Mouse (Mus musculus) heart, postnatal 4 days (tissue): Measurements from ENCODE around the gene Ttc17. TPM values are rescaled to one million over a fixed set of nuclear protein-coding genes. Genes with fewer than 3 reads are reported as not detected.

Experiments
- DNase-seq: peaks from one replicate; pipeline ENCODE4 v3.0.0; 2021
- total RNA-seq, 2 experiments: library from RNA; stranded (reverse); gene quantifications; 2 replicates each; pipeline ENCODE4 v1.2.3; 2021

Ttc17 gene
- total RNA-seq, 2 experiments from 2014 or later: 28.3 to 29.2 TPM

DNA sequence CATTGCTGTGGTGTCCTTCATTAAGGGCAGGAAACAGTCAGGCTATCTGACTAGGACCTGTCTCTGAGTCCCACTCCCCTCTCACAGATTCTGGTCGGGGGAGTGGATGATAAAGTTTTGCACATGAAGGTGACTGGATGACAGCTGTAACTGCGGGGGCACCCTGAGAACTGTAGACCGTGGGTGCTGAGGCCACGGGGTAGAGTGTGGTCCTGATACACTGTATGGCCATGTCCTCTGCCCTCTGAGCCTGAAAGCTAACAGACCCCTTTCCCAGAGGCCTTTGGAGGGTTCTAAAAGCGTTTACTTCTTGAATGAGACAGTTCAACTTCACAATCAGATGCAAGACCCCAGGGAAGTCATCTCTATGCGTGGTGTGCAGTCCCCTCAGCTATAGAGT lies 116.8 kb downstream of the Ttc17 start:
- DNase-seq: no peak

DNA sequence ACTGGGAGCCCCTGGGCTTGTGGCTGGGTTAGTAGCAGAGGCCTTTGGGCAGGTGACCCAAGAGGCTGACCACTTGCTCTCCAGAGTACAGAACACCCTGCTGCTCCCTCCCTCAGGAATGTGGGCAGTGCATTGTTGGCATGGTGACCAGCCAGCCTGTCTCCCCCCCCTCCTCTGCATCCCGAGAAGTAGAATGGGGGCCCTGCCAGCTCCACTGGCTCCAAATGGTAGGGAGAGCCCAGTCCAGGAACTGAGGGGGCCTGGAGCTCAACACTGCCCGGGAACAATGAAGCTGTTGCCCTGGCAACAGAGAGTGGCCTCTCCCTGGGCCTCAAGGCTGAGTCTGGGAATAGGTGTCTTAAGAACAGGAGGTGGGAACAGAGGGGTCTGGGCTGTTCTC lies 117.3 kb downstream of the Ttc17 start:
- DNase-seq: peak; percentile 56

GRCm38 (mm10) chr2:94288086-94288485 lies 118.4 kb downstream of the Ttc17 start:
- DNase-seq: no peak

- no peak for DNase-seq
Measured at GRCm38 (mm10) chr2:94287435-94287834, 119.1 kb downstream of the Ttc17 start.

GRCm38 (mm10) chr2:94283526-94283925 lies 123.0 kb downstream of the Ttc17 start:
- DNase-seq: peak; percentile 51

GRCm38 (mm10) chr2:94279596-94279995 lies 126.9 kb downstream of the Ttc17 start:
- DNase-seq: no peak

- DNase-seq: no peak
Measured at GRCm38 (mm10) chr2:94276103-94276502, 130.4 kb downstream of the Ttc17 start.

- no peak for DNase-seq
Measured at GRCm38 (mm10) chr2:94275658-94276057, 130.8 kb downstream of the Ttc17 start.

GRCm38 (mm10) chr2:94273154-94274021 lies 133.1 kb downstream of the Ttc17 start:
- peak; percentile 82 for DNase-seq

DNA sequence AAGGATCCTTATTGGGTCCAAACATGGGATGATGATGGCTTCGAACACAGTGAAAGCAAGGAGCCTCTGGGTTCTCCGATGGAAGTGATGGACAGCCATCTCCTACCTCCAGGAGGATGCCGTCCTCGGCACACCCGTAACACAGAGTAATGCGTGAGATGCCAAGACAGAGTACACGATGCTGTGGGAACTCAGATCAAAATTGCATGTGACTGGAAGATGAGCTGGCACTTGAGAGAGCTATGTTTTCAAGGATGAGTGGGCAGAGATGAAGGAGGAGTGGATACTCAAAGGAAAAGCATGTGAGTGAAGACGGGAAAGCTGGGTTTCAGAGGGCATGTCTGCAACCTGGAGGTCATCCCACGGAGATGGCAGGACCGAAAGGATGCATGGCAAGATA lies 135.3 kb downstream of the Ttc17 start:
- no peak for DNase-seq

DNA sequence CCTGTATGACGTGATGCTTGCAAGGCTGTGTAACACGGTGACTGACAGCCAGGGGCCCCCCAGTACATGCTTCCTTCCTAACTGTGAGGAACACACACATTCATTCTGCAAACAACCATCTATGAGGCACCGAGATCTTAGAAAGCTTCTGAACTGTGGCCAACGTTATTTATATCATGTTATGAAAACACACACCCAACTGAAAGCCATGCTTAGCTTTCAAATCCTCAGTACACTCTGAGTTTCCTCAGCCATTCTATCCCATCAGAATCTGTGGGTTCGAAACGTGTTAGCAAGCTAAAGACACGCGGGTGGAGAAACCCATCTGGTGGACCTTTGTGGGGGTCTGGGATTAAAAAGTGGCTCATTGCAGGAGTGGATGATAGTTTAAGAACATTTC lies 137.7 kb downstream of the Ttc17 start:
- no peak for DNase-seq

- no peak for DNase-seq
Measured at GRCm38 (mm10) chr2:94267213-94267850, 139.2 kb downstream of the Ttc17 start.

GRCm38 (mm10) chr2:94266381-94267160 lies 139.9 kb downstream of the Ttc17 start:
- DNase-seq: no peak

GRCm38 (mm10) chr2:94265221-94266191 lies 141.0 kb downstream of the Ttc17 start:
- peak; percentile 62 for DNase-seq

GRCm38 (mm10) chr2:94264631-94265098 lies 141.8 kb downstream of the Ttc17 start:
- no peak for DNase-seq

DNA sequence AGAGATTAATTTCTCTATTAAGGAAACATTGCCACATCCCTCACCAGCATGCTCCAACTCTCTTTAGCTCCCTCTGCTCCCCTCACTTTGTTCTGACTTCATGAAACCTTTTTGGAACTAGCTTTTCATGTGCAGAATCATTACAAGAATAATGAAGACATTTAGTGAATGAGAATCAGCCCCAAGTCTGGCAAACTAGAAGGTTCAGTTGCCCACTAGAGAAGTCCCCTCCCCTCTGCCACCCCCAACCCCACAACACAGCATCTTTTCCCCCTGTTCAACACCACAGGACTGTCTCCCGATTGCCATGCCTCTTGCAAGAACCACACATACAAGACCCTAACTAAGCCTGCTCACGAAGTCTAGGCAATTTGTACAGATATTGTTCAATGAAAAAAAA lies 142.5 kb downstream of the Ttc17 start:
- DNase-seq: no peak

DNA sequence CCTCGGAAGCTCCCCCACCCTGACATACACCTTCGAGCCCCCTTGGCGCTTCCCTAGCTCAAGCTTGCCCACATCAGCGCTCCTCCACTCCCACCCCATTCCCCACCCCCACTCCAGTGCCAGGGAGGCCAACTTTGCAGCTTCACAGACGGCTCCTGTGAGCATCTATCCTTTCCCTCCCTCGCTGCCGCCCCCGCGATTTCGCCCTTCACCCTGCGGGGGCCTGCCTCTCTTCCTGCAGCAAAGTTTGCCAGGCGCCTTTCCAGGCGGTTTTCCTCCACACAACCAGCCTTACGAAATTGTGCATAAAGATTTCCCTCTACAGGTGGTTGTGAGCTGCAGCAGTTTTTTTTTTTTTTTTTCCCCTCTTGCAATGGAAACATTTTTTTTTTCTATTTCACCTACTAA lies 143.0 kb downstream of the Ttc17 start:
- DNase-seq: peak; percentile 47

DNA sequence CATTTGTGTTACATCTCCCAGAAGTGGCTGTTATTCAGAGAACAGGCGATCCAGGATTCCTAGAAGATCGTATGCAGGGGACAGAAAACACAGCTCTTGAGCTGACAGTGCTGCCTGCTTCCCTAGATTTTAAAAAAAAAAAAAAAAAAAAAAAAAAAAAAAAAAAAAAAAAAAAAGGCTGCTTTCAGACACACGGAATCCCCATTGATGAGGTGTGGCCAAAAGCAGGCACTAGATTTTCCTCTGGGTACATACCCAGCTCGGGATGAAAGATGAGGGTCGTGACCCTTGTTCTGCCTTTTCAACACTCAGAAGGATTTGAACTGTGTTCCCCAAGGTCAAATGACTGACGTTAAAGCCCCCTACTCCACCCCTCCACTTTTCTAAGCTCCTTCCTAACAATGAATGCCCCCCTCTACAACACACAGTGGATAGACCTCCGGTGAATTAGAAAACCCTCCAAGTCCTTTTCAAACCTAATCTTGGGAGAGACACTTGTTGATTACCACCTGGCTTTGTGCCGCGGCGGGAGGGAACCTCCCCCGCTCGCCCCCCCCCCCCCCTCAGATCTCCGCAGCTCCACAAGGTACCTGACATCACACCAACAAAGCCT lies 143.5 kb downstream of the Ttc17 start:
- no peak for DNase-seq

GRCm38 (mm10) chr2:94254102-94254501 lies 152.4 kb downstream of the Ttc17 start:
- DNase-seq: peak; percentile 40
